Mouse (Mus musculus): ENCODE results near the gene Brs3. TPM values are rescaled to one million over a fixed set of nuclear protein-coding genes. Genes with fewer than 3 reads are reported as not detected.

Gene Brs3
- polyA plus RNA-seq, 1 experiment: not detected

DNA sequence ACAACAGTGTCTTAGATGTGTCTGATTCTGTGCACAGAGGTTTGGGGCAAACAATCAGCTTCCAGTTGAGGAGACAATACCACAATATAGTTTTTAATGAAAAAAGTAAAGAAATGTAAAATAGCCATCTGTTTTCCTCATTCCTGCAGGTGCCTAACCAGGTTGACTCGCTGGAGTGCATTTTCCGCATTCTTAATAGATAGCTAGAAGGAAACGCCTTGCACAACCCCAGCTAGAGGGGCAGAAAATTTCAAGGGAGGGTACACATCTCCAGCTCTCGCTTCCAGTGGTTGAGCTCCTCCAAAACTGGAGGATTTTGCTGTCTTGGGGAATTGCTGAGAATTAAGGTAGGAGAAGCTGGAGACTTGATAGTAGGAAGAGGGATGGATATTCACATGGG is 44.9 kb downstream of the Brs3 start, which contains the start of gene Vgll1:
TSS of gene Vgll1 (plus strand) at position 301 of the 400 bp plus-strand sequence.
- 87% methylated on average over 4 of the region's 4 CpGs for WGBS
- Histone ChIP-seq H3K36me3 (ENCODE audit: control insufficient read depth, insufficient read depth, low read length) (no peaks in the 10 kb centered on the region), H3K27me3 (ENCODE audit: control insufficient read depth, insufficient read depth, low read length) (no peaks in the 10 kb centered on the region), H3K27ac (ENCODE audit: insufficient read depth, low read length) (no peak within 1 kb of the TSS), H3K4me1 (ENCODE audit: control insufficient read depth, insufficient read depth, insufficient read length) (no peaks in the 10 kb centered on the region), H3K4me3 (ENCODE audit: extremely low read depth, insufficient read depth, insufficient read length) (no peak within 1 kb of the TSS)
- no peak for TF ChIP-seq POLR2A (IDR thresholded peaks at IDR 0.05; ENCODE audit: low read depth, low read length)
- TF ChIP-seq CTCF (IDR thresholded peaks at IDR 0.05; ENCODE audit: extremely low read depth, insufficient read depth, insufficient read length, insufficient replicate concordance): no peak
- DNase-seq (ENCODE audit: low read depth in 1 of 2, low spot score in 2 of 2): no peak

Other genes starting within 250 kb of the Brs3 start
- gene Map7d3, start 220.7 kb upstream of the Brs3 start, polyA plus RNA-seq (2012; rRNA removed): not detected in 2 replicates
- not detected in 2 replicates for gene Adgrg4, start 172.9 kb upstream of the Brs3 start, polyA plus RNA-seq (2012; rRNA removed)
- gene Htatsf1, start 10.5 kb downstream of the Brs3 start, polyA plus RNA-seq (2012; rRNA removed): 7.5 and 11.2 TPM in 2 replicates
- gene Vgll1, start 45.0 kb downstream of the Brs3 start, polyA plus RNA-seq (2012; rRNA removed): not detected in 2 replicates
- 1.6 and 1.9 TPM in 2 replicates for gene Cd40lg, start 169.1 kb downstream of the Brs3 start, polyA plus RNA-seq (2012; rRNA removed)

All from spleen, adult 2 months (tissue).